ENCODE assay signal across 8 mouse cellular contexts in the genomic region with DNA sequence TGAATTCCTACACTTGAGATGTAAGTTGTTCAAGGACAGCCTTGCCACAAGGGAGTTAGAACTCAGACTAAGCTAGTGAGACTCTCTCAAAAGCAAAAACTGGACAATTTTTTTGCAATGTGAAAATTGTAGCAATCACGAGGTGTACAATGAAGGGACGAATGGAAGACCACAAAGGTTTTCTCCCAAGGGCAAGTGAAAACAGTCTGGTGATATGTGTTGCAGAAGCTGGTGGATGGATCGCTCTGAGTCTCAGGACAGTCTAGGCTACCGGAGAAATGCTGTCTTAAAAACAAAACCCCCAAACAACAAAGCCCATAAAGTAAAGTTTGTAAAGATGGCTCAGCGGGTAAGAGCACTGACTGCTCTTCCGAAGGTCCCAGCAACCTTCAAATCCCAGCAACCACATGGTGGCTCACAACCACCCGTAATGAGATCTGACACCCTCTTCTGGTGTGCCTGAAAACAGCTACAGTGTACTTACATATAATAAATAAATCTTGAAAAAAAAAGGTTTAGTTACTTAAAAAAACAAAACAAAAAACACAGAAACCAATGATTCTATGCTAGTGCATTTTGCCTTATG. TPM values are rescaled to one million over a fixed set of nuclear protein-coding genes. Genes with fewer than 3 reads are reported as not detected.
DNase-seq lines count a peak whose midpoint lies in the region; ATAC-seq lines count a peak whose summit lies in the region.
"Had no signal": no experiment of that assay in that cellular context is flagged by ENCODE, and none has a peak within 500 bp of the region (broad histone marks: within the 10 kb centered on the region; RNA-seq: fewer than 3 reads in every experiment).

No protein-coding gene starts in this region.

- no peak overlapping the region for H3K9ac ChIP-seq in forebrain, embryonic 15.5 days (replicated peaks)
- H3K9ac ChIP-seq in liver, embryonic 13.5 days: peak overlapping the region; percentile 98

- no peak for ATAC-seq in megakaryocyte, adult 5-6 weeks (ENCODE audit: poor library complexity, severe bottlenecking)
- no peak for ATAC-seq in forebrain, embryonic 15.5 days (replicated peaks)
- no peak for ATAC-seq in liver, embryonic 13.5 days (ENCODE audit: low read depth)

- 54% methylated on average over 7 of the region's 7 CpGs for WGBS in forebrain, embryonic 15.5 days
- WGBS in liver, embryonic 13.5 days (ENCODE audit: insufficient replicate concordance): 20% methylated on average over 7 of the region's 7 CpGs

- H3K4me3 ChIP-seq in megakaryocyte, embryonic 14.5 days (replicated peaks): peak overlapping the region; percentile 97
- peak overlapping the region; percentile 100 for H3K4me3 ChIP-seq in forebrain, embryonic 15.5 days
- H3K4me3 ChIP-seq in liver, embryonic 13.5 days (replicated peaks): peak overlapping the region; percentile 94

- H3K27me3 ChIP-seq in megakaryocyte, embryonic 14.5 days (replicated peaks): no peaks in the 10 kb centered on the region
- no peaks in the 10 kb centered on the region for H3K27me3 ChIP-seq in forebrain, embryonic 15.5 days
- H3K27me3 ChIP-seq in liver, embryonic 13.5 days: no peaks in the 10 kb centered on the region

- peaks cover 47% of the 10 kb centered on the region for H3K4me1 ChIP-seq in megakaryocyte, embryonic 14.5 days
- H3K4me1 ChIP-seq in forebrain, embryonic 15.5 days: peaks cover 42% of the 10 kb centered on the region
- peaks cover 70% of the 10 kb centered on the region for H3K4me1 ChIP-seq in liver, embryonic 13.5 days (replicated peaks)

- H3K9me3 ChIP-seq in megakaryocyte, embryonic 14.5 days: no peaks in the 10 kb centered on the region; the same call in 1 of the 2 replicates
- no peaks in the 10 kb centered on the region for H3K9me3 ChIP-seq in forebrain, embryonic 15.5 days
- no peaks in the 10 kb centered on the region for H3K9me3 ChIP-seq in liver, embryonic 13.5 days (replicated peaks)

- peak overlapping the region; percentile 91 for H3K4me2 ChIP-seq in forebrain, embryonic 15.5 days (replicated peaks)
- peak overlapping the region; percentile 98 for H3K4me2 ChIP-seq in liver, embryonic 13.5 days

- DNase-seq in liver, embryonic 13.5 days: no peak
- no peak for DNase-seq in adipocyte (ENCODE audit: low spot score)
- no peak for DNase-seq in frontal cortex, postnatal 36 days (ENCODE audit: low spot score in 2 of 2)
- DNase-seq in spleen, postnatal 4 days (ENCODE audit: low spot score in 2 of 2): no peak
- DNase-seq: right cerebral cortex, adult 18-20 months had no signal

- peaks cover 54% of the 10 kb centered on the region for H3K36me3 ChIP-seq in megakaryocyte, embryonic 14.5 days (replicated peaks; ENCODE audit: low read length)
- H3K36me3 ChIP-seq in forebrain, embryonic 15.5 days: peaks cover 43% of the 10 kb centered on the region
- H3K36me3 ChIP-seq in liver, embryonic 13.5 days: peaks cover 62% of the 10 kb centered on the region

- no peak overlapping the region for H3K27ac ChIP-seq in forebrain, embryonic 15.5 days (replicated peaks)
- peak overlapping the region; percentile 96 for H3K27ac ChIP-seq in liver, embryonic 13.5 days

RNA-seq across cellular contexts. Expression of gene Hspe1, which starts 2.1 kb away (rescaled TPM):
- 21.9 and 66.1 TPM in 2 replicates for polyA plus RNA-seq in megakaryocyte, embryonic 14.5 days (2012; ENCODE audit: insufficient read depth, low replicate concordance)
- 119 TPM in 2 replicates for total RNA-seq in megakaryocyte, adult 5-6 weeks (2015)
- total RNA-seq in megakaryocyte, adult 5-6 weeks (2017): 121 and 162 TPM in 2 replicates
- polyA plus RNA-seq in forebrain, embryonic 15.5 days (2015; fragmentation: Nextera tagmentation; extraction: Ambion mirVana): 253 and 276 TPM in 2 replicates
- 600 and 712 TPM in 2 replicates for polyA plus RNA-seq in liver, embryonic 13.5 days (2015; fragmentation: Nextera tagmentation; extraction: Ambion mirVana)

RNA-seq across cellular contexts. Expression of gene Hspd1, which starts 2.2 kb away (rescaled TPM):
- 11.8 and 31.5 TPM in 2 replicates for polyA plus RNA-seq in megakaryocyte, embryonic 14.5 days (2012; ENCODE audit: insufficient read depth, low replicate concordance)
- 56.6 and 68.6 TPM in 2 replicates for total RNA-seq in megakaryocyte, adult 5-6 weeks (2015)
- total RNA-seq in megakaryocyte, adult 5-6 weeks (2017): 112 and 120 TPM in 2 replicates
- 291 and 296 TPM in 2 replicates for polyA plus RNA-seq in forebrain, embryonic 15.5 days (2015; fragmentation: Nextera tagmentation; extraction: Ambion mirVana)
- polyA plus RNA-seq in liver, embryonic 13.5 days (2015; fragmentation: Nextera tagmentation; extraction: Ambion mirVana): 478 and 596 TPM in 2 replicates

RNA-seq across cellular contexts. Expression of gene Coq10b, which starts 33.3 kb away (rescaled TPM):
- 0.99 and 9.1 TPM in 2 replicates for polyA plus RNA-seq in megakaryocyte, embryonic 14.5 days (2012; ENCODE audit: insufficient read depth, low replicate concordance)
- 28.5 and 28.6 TPM in 2 replicates for total RNA-seq in megakaryocyte, adult 5-6 weeks (2015)
- total RNA-seq in megakaryocyte, adult 5-6 weeks (2017): 25.4 and 25.8 TPM in 2 replicates
- 36.0 and 36.6 TPM in 2 replicates for polyA plus RNA-seq in forebrain, embryonic 15.5 days (2015; fragmentation: Nextera tagmentation; extraction: Ambion mirVana)
- 17.6 and 20.6 TPM in 2 replicates for polyA plus RNA-seq in liver, embryonic 13.5 days (2015; fragmentation: Nextera tagmentation; extraction: Ambion mirVana)

RNA-seq across cellular contexts. Expression of gene Mob4, which starts 45.2 kb away (rescaled TPM):
- 7.0 TPM in 1 of 2 replicates, not detected in the other for polyA plus RNA-seq in megakaryocyte, embryonic 14.5 days (2012; ENCODE audit: insufficient read depth, low replicate concordance)
- total RNA-seq in megakaryocyte, adult 5-6 weeks (2015): 58.9 and 68.5 TPM in 2 replicates
- 50.4 and 56.6 TPM in 2 replicates for total RNA-seq in megakaryocyte, adult 5-6 weeks (2017)
- polyA plus RNA-seq in forebrain, embryonic 15.5 days (2015; fragmentation: Nextera tagmentation; extraction: Ambion mirVana): 175 and 182 TPM in 2 replicates
- 45.0 and 58.2 TPM in 2 replicates for polyA plus RNA-seq in liver, embryonic 13.5 days (2015; fragmentation: Nextera tagmentation; extraction: Ambion mirVana)

RNA-seq across cellular contexts. Expression of gene Sf3b1, which starts 58.6 kb away (rescaled TPM):
- polyA plus RNA-seq in megakaryocyte, embryonic 14.5 days (2012; ENCODE audit: insufficient read depth, low replicate concordance): 0.52 and 5.0 TPM in 2 replicates
- total RNA-seq in megakaryocyte, adult 5-6 weeks (2015): 288 and 309 TPM in 2 replicates
- total RNA-seq in megakaryocyte, adult 5-6 weeks (2017): 305 and 338 TPM in 2 replicates
- 391 and 417 TPM in 2 replicates for polyA plus RNA-seq in forebrain, embryonic 15.5 days (2015; fragmentation: Nextera tagmentation; extraction: Ambion mirVana)
- polyA plus RNA-seq in liver, embryonic 13.5 days (2015; fragmentation: Nextera tagmentation; extraction: Ambion mirVana): 171 and 213 TPM in 2 replicates
